Mouse (Mus musculus) CD4-positive helper T cell, adult 2 months (primary cell): Measurements from ENCODE around the gene Syt9.
"Not testable (repeated sequence)": the region's sequence is repeated elsewhere in the genome, so short reads cannot be mapped to it uniquely, and the experiment has no call there.

Experiments used
- DNase-seq: peaks from one replicate; pipeline ENCODE4 v3.0.0-alpha.2; 2012; ENCODE audit warnings: low read depth, missing footprints, low spot score

Syt9 gene

DNA sequence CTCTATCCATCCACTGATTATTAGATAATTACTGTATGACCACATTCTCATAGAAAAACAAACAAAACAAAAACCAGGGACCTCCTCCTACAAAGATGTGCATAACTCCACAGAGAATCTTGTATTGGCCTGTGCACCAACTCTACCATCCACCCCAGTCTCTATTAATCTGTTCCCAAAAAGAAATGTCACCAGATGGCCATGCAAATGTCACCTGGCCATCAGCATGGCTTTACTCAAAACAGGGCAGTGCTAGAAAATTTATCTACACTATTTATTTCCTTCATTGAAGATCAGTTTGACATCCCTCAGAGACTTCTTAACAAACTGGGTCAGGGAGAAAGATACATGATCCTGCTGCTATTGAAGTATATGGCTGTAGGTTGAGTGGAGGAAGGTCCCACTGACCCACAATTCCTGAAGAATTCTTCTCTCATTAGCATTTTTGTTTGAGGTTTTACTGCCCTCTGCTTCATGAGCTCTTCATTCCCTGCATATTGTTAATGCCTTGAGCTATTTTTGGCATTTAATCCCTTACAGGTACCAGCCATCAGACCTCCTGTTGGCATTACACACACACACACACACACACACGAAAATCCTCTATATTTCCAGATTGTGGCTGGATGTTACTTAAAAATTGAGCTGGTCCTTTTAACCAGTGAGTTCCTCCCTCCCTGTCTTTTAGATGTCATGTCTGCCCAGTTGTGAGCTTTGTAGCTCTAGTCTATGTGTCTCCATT is 91.3 kb downstream of the Syt9 start:
- no peak for DNase-seq

DNA sequence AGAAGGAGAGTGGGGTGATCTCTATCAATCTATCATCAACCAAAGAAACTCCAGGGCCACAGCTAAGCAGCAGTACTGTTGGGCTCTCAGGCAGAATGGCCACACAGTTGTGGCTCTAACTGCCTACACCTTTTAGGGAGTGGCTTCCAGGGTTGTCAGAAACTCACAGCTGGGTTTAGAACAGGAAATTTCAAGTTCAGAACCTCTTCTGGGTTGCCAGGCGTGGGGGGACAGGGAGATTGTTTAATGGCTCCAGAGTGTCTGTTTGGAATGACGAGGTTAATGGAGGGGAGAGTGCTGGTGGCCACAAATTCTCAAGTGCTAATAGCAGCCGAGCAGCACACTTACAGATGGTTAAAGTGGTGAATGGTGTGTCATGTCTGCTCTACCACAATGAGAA is 92.4 kb downstream of the Syt9 start:
- DNase-seq = no peak

DNA sequence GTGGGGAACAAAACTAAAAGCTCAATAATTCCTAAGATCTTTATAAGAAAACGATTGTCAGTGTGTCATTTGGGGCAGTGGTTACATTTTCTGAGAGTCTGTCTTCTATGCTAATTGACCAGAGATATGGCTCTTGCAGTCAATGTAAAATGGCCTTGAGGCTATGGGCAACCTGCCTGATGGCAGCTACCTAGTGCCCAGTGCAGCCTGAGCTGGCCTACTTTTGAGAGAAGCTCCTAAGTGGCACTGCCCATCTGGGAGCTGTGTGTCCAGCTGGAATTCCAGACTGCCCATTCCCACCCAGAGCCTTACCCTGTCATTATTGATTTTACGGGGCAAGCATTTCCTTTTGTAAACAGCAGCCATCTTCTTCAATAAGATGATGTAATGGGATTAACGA is 94.6 kb downstream of the Syt9 start:
- DNase-seq = no peak

DNA sequence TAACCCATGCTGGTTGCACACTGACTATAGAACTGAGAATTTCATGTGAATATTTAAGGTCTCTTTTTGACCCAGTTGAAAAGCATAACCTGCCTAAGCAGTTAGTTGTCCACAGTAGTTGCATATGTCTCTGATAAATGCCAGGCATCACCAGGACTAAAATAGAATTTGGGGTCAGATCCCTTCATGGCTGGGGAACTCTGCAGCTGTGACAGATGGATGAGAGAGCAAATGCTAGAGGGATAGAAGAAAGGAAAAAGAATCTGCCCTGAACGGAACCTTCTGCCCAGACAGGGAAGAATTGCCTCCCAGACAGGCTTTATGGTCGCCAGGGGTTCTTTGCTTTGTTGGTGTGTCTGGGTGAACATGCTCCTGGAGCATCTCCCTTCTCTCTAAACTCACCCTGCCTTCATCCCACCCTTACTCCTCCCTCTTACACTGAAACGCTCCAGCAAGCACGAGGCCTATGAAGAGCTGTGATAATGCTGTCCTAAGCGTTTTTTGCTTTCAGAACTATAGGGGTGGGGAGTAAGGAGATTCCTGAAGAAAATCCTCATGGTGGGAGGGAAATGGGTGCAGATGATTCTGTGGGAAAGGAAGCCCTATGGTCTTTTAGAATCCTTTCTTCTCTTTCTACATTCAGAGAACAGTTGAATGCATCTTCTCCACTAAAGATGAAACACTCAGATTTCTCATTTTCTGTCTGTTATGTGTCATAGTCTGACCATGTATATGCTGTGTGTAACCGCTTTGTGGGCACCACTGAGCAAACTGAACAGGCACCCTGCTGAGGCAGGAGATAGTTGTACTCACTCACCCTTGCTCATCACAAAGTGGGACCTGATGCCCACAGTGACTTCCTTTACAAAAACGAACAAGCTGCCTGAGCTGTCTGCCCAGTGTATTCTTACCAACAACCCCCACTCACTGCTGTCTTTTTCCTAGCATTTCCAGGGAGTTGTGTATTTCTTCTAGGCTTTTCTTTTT is 108.7 kb downstream of the Syt9 start:
- DNase-seq = no peak

DNA sequence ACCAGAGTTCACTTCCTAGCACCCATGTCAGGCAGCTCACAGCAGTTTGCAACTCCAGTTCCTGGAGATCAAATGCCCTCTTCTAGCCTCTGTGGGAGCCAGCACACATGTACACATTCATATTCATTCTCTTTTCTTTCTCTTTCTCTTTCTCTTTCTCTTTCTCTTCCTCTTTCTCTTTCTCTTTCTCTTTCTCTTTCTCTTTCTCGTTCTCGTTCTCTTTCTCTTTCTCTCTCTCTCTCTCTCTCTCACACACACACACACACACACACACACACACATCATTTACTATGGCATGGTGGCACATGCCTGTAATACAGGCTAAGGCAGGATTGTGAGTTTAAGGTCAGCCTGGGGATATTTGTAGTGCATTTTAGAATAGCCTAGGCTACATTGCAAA is 115.2 kb downstream of the Syt9 start:
- not testable (repeated sequence) for DNase-seq

DNA sequence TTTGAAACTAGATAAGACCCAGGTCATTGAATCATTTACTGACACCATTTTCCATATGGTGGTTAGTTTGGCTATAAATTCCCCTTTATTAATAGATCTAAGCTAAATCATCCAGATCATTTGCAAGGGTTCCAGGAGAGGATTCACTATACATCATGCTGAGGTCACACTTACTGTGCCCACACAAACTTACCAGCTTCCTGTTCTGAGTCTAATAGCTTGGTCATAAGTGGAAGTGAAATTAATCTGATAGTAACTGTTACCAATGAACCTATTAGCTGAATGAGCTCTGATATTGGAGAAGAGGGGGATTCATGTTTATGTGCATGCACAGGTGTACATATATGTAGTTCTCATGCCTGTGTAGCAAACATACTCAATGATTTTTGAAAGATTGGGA is 124.9 kb downstream of the Syt9 start:
- no peak for DNase-seq

DNA sequence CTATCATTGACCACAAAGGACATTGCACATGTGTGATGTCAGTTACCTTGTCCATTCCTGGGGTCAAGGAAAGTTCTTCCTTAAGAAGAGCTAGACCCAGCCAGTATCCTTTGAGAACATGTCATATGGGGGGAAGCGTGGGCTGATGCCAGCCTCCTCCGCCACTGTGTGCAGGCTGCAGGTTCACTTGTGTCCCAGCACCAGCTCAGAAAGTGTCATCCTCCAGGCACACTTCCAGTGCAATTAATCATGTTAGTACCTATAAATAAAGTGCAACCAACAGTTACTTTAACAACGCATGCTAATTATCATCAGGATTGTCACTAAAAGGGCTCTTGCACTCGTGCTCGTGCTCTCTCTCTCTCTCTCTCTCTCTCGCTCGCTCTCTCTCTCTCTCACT is 126.4 kb downstream of the Syt9 start:
- DNase-seq = no peak

DNA sequence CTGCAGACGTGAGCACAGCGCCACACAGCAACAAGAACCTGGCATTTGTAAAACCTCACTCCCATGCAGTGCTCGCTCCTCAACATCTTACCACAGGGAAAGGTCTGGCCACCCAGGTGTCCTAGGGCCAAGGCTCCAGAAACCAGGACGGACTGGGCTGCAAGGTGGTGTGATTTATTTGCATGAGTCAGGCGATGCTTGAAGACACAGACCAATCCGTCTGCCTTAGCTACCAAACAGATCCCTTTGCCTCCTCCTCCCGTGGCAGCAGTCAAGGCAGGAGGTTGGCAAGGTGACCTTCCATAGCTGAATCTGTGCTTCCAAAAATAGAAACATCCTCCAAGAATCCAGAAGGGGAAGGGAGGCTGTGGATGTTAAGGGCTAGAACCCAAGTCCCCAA is 130.1 kb downstream of the Syt9 start:
- DNase-seq = no peak

DNA sequence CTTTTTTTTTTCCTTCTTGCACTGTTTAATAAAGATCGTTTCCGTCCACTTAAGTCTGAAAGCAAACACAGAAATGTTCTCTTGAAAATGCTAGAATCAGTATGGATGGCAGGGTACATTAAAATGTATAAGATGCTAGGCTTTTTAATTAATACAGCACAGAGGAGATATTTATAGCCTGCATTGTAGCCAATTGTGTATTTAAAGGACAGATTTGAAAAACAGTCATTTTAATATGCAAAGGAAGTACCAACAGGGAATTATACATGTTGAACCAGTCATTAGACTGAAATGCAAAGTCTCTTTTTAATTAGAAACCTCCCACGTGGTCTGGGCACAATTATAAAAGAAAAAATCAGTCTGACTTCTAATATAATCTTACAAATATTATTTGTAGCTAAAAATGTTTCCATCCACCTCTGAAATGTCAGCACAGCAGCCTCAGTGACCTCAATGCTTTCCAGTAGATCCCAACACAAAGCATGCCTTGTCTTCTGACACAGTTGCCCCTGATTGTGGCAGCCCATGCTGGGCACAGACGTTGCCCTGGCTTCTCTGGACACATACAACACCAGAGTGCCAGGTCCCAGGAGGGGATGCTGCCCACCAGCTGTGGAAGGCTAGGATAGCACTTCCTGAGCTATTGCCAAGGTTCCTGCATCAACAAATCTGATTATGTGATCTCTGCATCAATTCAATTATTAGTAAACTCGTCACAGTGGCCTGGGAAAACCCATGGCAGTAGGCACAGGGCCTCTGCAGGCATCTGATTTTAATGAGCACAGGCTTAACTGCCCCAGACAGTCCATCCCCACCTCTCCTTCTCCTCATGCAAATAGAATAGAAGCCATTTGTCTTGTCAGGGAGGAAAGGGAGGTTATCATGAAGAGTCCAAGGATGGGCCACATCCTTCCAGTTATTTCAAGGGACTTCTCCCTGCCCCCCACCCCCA is 134.5 kb downstream of the Syt9 start:
- no peak for DNase-seq

DNA sequence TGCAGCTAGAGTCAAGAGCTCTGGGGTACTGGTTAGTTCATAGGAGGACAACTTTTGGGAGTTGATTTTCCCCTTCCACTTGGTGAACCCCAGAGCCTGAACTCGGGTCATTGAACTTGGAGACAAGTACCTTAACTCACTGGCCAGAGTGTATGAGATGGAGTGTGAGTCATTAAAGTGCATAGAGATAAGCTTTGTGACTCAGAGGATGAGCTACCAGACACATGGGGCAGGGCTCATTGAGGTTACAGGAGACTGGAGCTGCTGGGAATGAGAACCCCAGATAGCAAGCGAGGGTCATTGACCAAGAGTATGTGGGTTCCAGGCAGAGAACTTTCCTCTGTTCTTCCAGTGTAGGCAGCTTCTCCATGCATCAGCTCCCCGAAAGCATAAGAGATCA is 137.4 kb downstream of the Syt9 start:
- DNase-seq = no peak

DNA sequence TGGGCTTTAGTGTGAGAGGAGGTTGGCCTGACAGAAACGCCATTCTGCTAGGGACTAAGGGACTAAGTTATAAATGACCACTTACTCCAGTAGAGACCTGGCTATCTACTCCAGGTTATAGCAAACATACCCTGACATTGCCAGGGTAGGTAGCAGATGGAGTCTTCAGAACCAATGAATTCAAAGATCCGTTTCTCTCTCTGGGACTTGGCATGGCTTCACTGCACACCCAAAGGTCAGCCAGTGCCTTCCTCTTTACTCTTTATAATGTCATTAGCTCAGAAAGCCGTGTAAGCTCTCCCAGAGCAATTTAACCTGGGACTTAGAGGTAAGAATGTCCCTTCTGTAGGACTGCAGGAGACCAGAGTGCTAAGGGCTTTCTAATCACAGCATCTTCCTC is 139.2 kb downstream of the Syt9 start:
- DNase-seq = no peak

DNA sequence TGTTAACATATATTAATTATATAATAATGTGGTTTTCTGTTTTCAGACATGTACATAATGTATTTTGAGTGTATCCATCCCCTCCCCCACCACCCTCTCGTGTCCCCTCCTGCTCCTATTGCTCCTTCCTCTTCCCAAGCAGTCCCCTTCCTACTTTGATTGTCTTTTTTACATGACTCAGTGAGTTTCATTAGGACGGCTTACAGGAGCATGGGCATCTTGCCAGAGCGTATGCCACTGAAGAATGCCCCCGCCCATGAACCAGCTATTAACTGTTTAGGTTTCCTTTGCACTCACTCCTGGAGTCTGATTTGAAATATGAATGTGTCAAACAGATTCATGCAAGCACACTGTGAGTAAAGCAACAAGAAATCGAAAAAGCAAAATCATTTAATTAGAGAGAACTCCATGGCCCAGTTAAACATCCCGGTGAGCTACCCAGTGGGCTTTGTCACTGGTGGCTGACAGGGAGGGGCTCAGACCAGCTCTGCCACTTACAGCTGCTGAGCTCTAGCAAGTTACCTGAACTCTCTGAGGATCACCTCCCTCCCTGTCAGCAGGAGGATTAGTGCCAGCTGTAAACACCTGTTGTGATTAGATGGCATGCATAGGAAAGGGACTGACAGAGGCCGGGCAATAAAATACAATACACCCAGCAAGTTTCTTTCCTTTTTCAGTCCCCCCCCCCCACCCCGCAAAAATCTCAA is 146.3 kb downstream of the Syt9 start:
- no peak for DNase-seq

DNA sequence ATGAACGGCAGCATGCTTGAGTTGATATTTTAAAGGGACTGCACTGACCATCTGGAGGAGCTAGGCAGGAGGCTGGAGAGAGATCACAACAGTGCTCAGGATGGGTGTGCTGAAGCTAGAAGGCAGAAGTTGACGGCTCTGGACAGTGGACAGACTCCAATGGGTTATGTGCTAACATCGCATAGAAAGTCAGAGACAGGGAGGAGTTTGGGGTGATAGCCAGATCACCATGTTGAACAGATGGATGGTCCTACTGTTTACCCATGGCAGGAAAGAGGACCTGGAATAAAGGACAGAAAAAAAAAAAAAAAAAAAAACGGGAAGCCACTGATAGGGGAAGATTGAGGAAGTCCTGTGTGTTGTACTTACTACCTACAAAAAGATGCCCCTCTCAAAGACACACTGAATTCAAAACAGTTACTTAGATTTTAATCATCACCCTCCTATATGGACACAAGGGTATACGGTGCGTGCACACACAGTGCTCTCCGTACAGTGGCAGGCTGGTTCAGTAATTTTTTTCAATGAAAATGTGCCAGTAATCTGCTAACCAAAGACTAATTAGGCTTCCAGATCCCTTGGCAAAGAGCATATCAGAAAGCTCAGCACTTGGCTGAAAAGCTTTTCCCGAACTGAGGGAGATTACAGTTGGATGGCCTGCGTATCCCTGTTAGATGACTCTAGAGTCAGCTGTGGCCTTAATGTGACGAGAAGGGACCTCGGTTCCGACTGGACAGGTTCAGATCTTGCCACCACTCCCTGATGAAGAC is 148.9 kb downstream of the Syt9 start:
- no peak for DNase-seq

DNA sequence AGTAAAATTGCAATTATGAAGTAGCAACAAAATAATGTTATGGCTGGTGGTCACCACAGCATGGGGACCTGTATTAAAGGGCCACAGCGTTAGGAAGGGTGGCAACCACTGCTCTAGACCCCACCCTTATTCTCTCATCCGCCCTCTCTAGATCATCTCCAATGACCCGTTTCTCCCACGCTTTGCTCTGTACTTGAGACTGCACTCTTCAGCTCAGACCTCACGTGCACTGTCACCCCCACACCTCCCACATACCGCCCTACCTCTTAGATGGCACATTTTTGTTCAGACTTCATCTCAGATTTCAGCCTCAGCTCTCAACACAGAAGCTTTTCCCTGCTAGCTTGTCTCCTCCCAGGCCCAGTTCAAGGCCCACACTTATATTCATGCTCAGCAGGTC is 150.9 kb downstream of the Syt9 start:
- DNase-seq = no peak

DNA sequence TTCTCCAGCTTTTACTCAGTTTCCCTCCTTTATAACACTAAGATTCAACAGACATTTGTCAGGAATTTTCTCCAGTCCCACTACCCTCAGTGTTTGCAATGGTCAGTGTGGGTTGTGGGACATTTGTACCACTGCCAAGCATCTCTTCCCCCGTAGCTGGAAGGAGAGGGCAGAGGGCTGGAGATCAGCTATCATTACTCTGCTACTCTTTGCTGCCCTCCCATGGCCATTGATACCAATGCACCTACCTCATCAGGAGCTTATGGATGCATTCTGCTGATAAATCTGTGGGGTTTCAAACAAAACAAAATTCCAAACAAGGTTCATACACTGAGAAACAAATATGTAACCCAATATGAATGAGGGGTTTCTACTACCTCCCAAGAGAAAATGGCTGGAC is 155.8 kb downstream of the Syt9 start:
- no peak for DNase-seq

DNA sequence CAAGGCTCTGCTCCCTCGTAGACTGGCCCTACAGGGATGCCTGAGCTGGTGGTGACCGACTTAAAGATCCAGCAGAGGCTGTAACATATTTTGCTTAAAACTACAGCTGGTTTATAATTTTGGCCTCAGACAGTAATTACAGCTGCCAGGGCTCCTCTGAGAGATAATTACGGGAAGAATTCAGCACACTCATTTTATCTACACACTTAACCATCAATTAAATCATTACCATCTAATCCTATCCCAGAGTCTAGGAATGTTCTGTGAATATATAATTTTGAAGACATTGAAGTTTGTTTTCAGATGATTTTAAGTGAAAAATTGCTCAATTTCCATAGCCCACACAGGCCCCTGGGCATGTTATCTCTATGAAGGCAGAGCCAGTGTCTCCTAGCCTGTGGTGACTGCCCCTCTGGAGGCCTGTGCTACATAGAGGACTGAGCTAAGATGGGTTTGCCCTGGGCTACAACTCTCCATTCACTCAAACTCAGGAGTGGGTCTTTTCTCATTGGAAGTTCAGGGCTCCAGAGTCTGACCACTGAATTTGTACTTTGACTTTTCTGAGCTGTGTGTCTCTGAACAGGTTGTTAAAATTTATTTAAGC is 157.7 kb downstream of the Syt9 start:
- DNase-seq = no peak

DNA sequence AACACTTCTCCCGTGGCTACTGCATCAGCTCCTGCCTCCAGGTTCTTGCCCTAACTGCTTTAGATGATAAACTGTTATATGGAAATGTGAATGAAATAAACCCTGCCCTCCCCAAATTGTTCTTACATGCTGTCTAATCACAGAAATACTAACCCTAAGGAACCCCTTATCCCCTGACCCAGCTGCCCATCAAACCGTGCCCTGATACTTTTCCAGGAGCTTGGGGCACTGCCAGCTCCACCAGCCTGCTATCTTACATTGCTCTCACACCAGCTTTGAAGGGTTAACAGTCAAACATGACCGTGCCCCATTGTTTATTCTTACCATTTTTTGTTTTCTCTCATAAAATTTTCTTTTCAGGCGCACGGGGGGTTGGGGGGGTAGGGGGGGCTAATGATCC is 158.8 kb downstream of the Syt9 start:
- no peak for DNase-seq

DNA sequence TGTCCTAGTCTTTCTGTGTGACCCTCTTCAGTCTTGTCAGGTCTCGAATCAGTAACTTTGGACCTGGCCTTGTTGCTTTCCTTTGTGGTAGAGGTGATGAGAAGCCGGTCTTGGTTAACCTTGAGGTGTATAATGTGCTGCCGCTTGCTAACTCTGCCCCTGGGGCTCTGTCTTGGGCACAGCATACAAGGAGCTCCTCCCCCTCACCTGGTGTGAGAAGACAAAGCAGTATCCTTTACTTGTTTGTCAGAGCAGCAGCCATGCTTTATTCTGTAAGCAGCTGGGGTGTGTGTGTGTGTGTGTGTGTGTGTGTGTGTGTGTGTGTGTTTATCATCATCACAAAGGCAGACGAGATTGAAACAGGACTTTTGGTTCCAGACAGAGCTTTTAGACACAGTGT is 164.8 kb downstream of the Syt9 start:
- no peak for DNase-seq

DNA sequence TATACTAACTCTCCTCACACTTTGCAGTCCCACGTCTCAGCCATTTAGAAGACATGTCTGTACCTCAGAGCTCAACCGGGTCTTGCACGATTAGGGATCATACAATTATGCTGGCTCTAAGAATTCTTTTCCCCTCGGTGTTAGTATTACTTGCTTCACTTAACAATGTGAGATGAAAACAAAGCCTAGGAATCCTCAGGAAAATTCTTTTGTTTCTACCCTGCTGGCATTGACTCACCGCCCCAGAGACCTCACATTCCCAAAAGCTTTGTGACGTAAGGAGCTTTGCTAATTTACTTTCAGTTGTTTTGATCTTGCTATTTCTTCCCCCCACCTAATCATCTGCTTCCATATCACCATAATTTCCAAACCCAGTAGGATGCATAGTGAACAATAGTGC is 166.0 kb downstream of the Syt9 start:
- no peak for DNase-seq

DNA sequence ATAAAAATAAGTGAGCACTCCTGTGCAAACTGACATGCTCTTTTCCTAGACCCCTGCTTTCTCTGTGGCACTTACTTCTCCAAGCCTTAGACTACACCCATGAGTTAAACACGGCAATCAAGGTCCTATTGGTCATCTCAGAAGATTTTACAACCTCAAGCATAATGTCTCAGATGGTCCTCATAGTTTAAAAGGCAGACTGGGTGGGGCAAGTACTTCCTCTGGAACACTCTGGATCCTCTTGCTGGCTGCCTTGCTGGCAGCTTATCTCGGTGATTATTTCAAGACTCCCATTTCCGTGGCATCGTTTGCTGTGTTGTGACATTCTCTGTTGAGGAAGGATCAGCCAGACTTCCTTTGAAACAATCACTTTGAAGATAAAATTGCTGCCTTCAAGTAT is 169.5 kb downstream of the Syt9 start:
- no peak for DNase-seq
